Mouse (Mus musculus): ENCODE measurements around the gene Kalrn. TPM values are rescaled to one million over a fixed set of nuclear protein-coding genes. Genes with fewer than 3 reads are reported as not detected.

The Kalrn gene
- total RNA-seq, 2 experiments from 2014 or later: 22.6 to 24.6 TPM

- DNase-seq (ENCODE audit: low spot score in 2 of 2): peak; percentile 67 to 83
Observed at GRCm38 (mm10) chr16:34440994-34441414, 132.3 kb downstream of the Kalrn start.

DNA sequence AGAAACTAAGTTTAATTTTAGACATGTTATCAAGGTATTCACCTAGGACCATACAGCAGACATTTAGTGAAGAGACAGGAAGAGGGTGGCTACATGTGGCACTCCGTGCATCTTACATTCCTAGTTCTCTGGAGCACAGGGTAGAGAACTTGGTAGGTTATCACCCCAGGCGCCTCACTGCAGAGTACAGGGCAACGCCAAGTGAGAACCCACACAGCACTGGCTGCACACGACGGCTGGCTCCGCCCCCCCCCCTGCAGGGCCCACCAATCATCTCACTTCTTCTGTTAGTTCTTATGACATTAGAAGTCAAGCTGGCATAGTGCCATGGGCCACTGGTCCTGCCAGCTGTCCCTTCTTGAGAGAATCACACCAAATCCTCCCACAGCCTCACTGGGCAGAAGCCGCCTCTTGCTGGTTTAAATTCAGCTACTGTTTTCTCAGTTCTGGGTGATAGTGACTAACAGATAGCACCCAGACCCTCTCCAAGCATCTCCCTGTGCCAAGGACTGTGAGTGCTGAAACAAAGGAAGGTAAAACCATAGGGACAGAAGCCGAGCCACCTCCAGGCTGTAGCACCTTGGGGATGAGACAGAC, 133.2 kb downstream of the Kalrn start:
- peak in 1 of 2 experiments; percentile 26 for DNase-seq (ENCODE audit: low spot score in 2 of 2)

DNA sequence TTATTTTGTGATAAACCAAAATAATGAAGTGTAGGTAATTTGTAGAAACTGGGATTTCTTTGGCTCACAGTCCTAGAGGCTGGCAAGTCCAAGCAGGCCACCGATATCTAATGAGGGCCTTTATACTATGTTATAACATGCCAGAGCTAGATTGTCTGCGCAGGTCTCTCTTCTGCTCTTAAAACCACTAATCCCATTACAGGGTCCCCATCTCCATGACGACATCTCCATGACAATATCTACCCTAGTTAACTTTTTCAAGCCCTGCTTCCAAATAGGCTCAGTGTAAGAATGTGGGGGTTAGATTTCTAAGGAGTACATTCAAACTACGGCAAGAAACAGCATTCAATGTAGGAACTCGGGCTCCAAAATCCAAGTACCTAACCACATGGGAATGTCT, 143.2 kb downstream of the Kalrn start:
- no peak for DNase-seq (ENCODE audit: low spot score in 2 of 2)

- no peak for DNase-seq (ENCODE audit: low spot score in 2 of 2)
Observed at GRCm38 (mm10) chr16:34427654-34428053, 145.7 kb downstream of the Kalrn start.

DNA sequence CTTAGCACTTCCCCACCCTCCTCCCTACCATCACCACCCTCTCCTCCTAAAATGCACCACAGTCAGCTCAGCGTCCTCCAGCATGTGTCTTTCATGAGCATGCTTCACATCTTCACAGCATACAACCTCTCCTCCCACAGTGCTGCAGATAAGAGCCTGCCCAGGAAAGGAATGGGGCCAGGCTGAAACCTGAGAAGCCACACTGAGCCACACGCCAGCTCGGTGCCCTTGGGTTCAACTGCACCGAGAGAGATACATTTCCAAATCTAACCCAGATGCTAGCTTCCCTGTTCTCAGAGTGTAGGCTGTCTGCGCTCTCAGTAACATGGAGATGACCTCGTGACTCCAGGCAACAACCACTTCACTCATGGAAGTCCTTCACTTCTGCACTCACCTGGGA, 151.9 kb downstream of the Kalrn start:
- DNase-seq (ENCODE audit: low spot score in 2 of 2): no peak

DNA sequence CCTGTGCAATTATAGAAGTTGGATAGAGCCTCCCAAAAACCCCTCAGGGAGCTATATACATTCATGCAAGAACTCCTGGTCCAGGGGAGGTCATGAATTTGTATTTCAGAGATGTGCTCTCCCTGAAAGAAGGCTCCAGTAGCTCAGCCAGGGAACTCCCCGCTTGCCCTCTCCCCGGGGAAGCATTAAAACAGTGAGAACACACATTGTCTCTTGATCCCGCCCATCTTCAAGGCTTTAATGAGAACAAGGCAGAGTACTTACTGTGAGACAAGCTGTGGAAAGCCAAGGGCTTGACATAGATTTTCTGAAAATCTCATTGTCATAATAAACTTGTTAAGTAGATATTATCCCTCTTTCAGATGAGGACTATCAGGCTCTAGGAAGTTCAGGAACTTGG, 155.4 kb downstream of the Kalrn start:
- no peak for DNase-seq (ENCODE audit: low spot score in 2 of 2)

GRCm38 (mm10) chr16:34417383-34417782, 155.9 kb downstream of the Kalrn start:
- no peak for DNase-seq (ENCODE audit: low spot score in 2 of 2)

DNA sequence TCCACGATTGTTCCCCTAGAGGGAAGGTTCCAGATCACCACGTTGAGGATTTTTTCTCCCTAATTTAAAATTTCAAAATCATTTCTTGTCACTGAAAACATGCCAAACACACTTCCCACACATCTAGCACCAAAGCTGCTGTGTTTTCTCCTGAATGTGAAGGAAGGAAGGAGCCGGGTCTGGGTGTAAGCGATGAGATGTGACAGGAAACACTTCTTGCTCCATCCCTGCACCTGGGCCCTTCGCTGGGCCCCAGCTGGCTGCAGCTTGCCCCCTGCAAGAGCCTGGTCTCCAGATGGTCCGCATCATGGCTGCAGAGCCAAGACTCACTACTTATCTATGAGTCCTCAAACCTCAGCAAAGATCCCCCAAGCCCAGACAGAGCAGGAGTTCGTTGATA, 158.8 kb downstream of the Kalrn start:
- DNase-seq (ENCODE audit: low spot score in 2 of 2): no peak

DNA sequence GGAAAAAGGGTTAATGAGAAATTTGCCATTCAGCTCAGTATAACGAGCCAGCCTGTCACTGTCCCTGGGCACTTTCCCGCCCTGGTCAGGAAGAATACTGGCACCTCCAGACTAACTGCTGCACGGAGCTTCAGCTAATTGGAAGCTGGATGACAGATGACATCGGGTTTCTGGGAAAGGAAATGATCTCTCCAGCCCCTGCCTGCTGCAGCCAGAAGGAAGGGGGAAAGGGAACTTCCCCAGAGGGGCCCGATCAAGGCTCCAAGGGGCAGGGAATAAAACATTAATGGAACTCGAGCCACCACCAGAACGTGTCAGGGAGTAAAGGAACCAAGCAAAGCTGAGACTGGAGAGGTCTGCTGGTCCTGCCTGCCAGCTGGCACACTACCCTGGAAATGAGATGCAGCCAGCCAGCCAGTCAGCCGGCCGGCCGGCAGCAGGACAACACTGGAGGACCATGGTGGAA, 159.4 kb downstream of the Kalrn start:
- DNase-seq (ENCODE audit: low spot score in 2 of 2): peak; percentile 43 to 72

DNA sequence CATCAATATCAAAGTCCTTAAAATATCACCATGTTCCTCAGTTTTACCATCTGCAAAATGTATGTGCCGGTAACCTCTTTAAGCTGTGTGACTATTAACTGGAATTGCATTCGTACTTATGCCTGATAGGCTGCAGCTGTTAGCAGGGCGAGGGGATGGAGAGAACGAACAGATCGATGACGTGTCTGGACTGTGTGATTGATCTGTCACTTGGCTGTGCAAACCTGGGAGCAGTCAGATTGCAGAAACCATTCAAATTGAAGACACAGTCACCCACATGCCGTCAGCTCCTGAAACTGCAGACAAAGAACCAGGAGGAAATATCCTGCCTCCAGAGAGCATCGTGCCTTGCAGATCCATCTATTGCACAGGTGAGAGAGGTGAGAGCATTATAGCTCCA, 166.3 kb downstream of the Kalrn start:
- no peak for DNase-seq (ENCODE audit: low spot score in 2 of 2)

- no peak for DNase-seq (ENCODE audit: low spot score in 2 of 2)
Observed at GRCm38 (mm10) chr16:34405094-34405493, 168.2 kb downstream of the Kalrn start.

- no peak for DNase-seq (ENCODE audit: low spot score in 2 of 2)
Observed at GRCm38 (mm10) chr16:34401216-34401615, 172.1 kb downstream of the Kalrn start.

GRCm38 (mm10) chr16:34400102-34400728, 173.1 kb downstream of the Kalrn start:
- DNase-seq (ENCODE audit: low spot score in 2 of 2): peak in 1 of 2 experiments; percentile 66

- DNase-seq (ENCODE audit: low spot score in 2 of 2): no peak
Observed at GRCm38 (mm10) chr16:34395221-34395811, 178.0 kb downstream of the Kalrn start.

DNA sequence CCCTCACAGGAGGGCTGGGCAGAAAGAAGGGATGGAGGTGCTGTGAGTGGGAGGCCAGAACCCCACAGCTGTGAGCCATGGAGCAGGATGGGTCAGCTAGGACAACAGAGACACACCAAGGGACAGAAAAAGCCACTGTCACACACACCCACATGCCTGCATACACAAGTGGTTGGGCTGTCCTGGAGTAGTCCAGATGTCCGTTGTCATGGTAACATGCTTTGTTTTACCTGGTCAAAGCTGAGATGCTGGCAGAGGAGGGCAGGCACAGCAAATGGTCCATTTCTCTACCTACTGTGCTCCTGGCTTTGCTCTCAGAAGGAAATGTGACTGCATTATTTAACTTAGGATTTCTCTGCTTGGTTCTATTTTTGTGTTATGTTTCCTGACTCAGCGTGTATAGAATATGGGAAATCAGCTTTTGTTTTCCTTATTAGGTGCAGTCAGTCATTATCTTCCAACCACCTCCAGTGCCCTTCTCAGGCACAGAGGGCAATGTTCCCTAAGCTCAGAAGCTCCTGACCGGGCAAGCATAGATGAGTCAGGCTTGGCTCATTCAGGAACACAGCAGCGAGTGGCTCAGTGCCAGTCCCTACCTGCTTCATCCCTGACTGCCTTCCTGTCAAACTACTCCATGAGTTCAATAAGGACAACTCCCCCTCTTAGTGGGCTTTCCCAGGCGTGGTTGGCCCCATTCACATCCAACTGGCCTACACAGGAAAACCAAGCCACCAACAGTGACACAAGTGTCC, 183.6 kb downstream of the Kalrn start:
- DNase-seq (ENCODE audit: low spot score in 2 of 2): no peak

DNA sequence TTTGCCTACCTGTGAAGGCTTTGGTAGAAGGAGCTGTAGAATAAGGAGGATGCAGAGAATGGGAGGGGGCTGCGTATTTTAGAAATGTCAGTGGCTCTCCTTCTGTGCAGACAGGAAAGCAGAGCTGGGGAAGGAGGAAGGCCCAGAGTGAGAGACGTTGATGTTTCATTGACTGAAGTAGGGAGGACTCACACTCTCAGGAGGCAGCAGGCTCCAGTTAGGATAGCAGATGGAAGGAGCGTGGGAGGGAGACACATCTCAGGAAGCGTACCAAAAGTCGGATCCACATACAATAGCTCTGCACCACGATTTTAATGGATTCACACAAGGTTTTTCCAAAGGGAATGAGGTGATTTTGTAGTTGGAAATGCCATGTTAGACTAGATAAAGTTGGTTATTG, 184.5 kb downstream of the Kalrn start:
- no peak for DNase-seq (ENCODE audit: low spot score in 2 of 2)

GRCm38 (mm10) chr16:34385065-34385464, 188.3 kb downstream of the Kalrn start:
- DNase-seq (ENCODE audit: low spot score in 2 of 2): no peak

GRCm38 (mm10) chr16:34382992-34383391, 190.3 kb downstream of the Kalrn start:
- no peak for DNase-seq (ENCODE audit: low spot score in 2 of 2)

DNA sequence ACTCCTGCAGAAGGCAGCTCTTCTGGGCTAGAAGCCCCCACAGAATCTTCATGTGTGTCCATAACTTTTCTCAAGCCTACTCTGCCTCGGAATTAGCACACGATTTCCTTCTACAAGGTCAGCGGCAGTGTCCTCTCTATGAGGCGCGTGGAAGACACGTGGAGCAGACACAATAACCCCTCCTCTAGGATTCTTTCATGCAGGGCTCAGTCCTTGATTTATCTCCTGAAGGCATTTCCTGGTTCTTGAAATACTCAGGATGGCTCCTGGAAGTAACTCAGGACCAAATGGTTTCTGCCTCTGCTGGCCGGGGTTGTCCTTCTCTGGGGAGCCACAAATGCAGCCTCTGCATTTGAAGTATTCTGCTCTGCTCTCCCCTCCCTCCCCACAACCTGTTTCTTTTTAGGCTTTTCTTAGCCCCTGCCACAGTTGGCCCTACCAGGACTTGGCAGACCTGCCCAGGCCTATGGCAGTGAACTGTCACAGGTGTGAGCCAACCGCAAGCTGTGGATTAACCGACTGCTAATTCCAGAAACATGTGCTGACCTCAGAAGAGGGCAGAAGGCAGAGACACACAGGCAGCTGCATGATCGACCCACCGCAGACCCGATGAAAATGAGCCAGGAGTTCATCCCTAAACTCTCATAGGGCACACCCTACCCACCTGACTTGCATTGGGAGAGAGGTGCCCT, 197.0 kb downstream of the Kalrn start:
- no peak for DNase-seq (ENCODE audit: low spot score in 2 of 2)

- DNase-seq (ENCODE audit: low spot score in 2 of 2): no peak
Observed at GRCm38 (mm10) chr16:34373519-34373918, 199.8 kb downstream of the Kalrn start.

DNA sequence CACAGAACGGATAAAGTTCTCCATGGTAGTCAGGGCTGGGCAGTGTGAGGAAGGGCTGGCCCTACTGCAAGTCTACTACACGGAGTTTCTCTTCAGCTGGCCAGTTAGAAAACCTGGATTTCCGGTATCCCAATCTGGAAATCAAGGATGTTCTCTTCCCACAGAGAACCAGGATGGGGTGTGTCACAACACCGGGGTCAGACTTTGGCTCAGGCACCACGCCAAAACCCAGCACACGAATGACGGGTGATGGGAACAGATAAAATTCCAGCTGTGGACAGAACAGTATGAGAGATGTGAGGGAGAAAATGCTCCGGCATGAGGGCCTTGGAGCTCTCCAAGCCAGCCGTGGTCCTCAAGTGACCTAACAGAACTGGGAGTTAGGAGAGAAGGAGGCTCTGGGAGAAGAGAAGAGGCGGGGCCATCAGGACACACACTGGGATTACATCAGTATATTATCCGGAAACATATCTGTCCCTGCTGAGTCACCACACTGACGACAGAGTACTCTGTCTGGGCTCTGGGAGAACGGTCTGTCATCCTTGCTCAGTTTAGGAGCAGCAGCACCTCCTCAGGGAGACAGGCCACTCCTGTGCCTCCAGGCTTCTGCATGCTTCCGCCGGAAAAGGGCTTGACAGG, 201.1 kb downstream of the Kalrn start:
- no peak for DNase-seq (ENCODE audit: low spot score in 2 of 2)
